Mouse (Mus musculus): Measurements from ENCODE around the gene Trim9.

Gene Trim9

GRCm38 (mm10) chr12:70347202-70347841, at the start of gene Trim9:
TSS of gene Trim9 (minus strand) at chr12:70347614.
- DNase-seq, result peak; percentile 82

DNA sequence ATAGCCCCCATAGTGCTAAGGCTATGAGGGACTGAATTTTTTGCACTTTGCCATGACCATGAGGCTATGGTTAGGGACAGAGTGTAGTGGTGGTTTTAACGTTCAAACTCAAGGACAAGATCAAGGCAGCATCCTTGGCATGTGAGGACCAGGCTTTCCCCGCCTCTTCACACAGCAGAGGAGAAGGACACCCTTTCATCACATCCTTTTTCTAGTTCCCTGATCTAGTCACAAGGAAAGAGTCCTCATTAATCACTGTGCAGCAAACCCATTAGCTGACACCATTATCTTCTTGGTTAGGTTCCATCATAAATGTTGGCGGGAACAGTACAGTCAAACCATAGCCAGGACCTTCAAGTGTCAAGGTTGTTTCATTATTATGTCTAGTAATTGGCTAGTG, 47.6 kb upstream of the Trim9 start:
- DNase-seq, result no peak

DNA sequence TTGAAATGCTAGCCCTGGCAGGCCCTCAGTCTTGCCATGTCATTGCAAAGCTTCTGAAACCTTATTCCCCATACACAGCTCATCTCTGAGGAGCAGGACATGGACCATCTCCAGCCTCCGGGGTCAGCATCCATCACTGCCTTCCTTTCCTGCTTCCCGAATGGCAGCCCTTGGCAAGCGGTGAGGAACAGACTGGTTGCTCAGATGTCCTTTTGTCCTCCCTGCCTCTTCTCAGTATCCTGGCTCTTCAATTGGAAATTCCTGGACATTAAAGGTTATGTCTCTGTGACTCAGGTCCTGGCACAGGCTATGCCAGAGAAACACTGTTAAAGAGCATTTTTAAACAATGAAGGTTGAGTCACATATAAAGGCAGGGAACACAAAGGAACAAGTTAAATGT, 43.8 kb upstream of the Trim9 start:
- DNase-seq, result no peak

GRCm38 (mm10) chr12:70374976-70375375, 27.6 kb upstream of the Trim9 start:
- no peak for DNase-seq

- DNase-seq, result no peak
Observed at GRCm38 (mm10) chr12:70372874-70373273, 25.5 kb upstream of the Trim9 start.

GRCm38 (mm10) chr12:70369348-70369747, 21.9 kb upstream of the Trim9 start:
- no peak for DNase-seq

GRCm38 (mm10) chr12:70368820-70369219, 21.4 kb upstream of the Trim9 start:
- no peak for DNase-seq

DNA sequence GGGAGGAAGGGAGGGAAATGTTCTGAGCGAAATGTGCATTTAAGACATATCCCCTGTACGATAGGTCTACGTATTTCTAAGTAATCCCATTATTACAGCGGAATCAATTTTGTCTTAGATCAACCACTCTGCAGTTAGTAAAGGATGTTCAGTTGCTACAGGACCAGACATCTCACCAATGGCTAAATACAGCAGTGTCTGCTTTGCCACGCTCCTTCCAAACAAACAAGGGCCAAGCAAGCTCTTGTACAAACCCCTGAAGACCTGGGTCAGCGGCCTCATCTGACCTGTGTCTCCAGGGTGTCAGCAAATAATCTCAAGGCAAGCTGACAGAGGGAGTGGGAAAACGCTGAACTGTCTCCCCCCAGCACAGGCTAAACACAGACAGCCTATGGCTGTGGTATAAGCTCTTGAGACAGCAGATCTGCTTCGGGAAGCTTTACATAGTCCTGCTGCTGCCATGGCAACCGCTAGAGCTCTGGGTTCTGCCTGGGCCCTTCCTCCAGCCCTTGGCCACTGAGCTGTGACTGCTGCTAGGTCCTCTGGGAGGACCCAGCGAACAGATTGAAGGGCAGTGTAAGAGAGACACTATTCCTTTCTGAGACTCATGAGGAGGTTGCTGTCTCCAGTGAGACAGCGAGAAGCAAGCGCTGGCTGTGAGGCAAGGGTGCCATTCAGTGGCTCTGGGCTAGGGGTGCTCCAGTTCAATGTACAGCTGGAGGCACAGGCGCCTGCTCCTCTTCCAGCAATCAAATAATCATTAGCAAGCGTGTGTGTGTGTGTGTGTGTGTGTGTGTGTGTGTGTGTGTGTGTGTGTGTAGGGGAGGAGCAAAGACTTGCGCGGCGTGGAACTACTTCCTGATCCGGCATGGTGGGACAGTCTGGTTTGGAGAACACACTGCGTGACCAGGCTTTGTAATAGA, 20.2 kb upstream of the Trim9 start:
- DNase-seq, result peak; percentile 18

- no peak for DNase-seq
Observed at GRCm38 (mm10) chr12:70363016-70363415, 15.6 kb upstream of the Trim9 start.

- no peak for DNase-seq
Observed at GRCm38 (mm10) chr12:70360276-70360675, 12.9 kb upstream of the Trim9 start.

DNA sequence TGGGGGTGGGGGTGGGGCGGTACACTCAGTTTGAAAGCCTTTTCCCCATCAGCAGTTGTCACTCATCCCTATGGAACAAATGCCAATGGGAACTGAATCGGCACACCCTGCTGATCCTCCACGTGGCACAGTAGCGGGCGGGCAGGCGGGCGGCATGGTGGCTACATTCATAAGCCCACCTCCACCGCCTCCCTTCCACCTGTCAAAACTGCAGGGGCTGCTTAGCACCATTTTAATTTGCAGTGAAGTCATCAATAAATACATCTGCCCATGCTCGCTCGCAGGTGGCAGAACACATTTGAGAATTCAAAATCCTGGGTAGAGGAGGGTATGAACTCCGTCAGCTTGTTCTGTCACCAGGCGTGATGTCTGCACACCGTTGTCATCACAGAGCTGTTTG, 12.0 kb upstream of the Trim9 start:
- DNase-seq, result no peak

- no peak for DNase-seq
Observed at GRCm38 (mm10) chr12:70354926-70355325, 7.5 kb upstream of the Trim9 start.

DNA sequence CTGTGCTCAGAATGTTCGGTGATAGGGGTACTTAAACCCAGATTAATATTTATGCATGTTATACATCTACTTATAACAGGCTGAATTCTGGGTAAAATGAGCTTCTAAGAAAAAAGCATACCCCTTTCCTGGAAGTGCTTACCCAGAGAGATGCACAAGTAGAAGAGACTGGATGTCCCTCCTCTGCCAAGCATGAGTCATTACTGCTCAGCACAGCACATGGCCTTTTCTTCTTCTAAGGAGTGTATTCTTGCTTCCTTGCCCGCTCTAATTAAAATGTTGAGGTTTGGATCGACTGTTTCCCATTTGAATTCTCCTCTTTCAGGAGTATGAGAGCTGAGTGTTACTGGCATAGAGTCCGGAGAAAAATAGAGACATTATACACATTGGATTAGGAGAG, 3.1 kb upstream of the Trim9 start:
- DNase-seq, result no peak

DNA sequence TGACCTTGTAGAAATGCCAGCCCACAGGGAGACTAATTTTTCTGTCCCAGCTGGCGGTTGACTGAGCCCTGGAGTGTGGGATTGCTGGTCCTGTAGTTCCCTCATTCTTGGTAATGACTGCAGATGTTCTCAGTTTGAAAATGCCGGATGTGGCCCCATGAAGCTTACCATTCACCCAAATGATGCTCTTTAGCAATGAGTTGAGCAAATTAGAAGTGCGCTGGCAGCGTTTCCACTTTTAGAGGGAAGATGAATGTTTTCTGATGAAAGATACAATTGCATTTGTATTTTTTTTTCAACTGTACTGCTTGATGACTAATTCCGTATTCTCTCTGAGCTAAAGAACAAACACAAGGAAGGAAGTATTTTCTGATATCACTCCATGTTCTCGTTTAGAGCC, 2.4 kb upstream of the Trim9 start:
- DNase-seq, result no peak

GRCm38 (mm10) chr12:70348026-70348425, 612 bp upstream of the Trim9 start:
- no peak for DNase-seq

DNA sequence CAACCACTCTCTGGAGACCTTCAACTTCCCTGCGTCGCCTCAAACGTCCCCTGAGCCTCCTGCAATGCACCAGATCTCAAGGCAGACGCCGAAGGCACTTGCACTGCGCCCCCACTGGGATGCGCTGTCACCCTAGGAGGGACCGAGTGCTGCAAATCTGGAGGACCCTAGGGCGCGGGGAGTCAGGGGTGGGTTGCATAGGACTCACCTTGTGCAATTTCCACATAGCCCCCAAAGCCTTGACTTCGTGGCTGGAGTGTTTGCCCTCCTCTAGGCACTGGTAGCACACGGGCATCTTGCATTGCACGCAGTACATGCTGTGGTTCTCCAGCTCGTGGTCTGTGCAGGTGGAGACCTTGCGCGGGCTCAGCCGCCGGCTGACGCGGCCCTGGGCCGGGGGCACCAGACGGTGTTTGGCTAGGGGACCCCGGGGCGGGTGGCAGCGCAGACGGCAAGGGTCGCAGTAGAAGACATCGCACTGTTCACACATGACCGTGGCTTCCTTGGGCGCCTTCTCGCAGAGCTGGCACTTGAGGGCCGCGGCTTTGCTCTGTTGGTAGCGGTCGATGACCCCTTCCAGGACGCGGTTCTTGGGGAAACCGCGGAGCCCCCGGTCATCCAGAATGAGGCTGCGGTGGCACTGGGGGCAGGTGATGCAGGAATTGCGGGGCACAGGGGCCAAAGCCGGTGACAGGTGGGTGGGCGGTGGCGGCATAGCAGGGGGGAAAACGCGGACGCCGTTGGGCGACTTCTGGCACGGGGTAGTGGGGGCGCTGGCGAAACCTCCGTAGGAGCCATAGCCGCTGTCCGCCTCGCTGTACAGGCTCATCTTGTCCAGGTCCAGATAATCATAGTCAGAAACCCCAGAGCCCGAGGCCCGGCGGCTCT, 1.0 kb downstream of the Trim9 start:
- DNase-seq, result no peak

DNA sequence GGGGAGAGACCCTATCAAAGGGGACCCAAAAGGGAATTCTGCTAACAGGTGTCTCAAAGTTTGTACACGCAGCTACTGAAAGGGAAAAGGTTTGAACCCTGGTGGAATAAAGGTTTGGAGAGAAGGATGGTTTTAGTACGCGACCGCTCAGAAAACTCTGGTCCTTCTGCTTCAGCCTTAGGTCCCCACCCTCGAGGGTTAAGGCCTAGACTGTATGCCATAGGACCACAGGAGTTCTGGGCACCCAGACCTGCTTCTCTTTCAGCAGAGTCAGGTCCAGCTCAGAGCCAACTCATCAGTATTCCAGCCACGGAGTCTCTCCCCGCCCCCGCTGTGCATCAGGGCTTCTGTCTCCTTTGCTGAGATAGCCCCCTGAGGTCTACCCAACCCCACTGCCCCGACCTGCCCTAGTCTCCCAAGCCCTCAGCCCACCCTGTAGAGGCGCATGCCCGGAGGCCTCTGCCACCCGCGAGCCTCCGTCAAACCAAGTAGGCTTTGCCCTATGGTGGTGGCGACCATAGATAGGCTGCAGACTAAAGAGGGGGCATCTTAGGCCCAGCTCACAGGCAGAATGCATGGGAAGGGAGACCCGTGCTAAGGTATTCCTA, 1.8 kb downstream of the Trim9 start:
- no peak for DNase-seq

DNA sequence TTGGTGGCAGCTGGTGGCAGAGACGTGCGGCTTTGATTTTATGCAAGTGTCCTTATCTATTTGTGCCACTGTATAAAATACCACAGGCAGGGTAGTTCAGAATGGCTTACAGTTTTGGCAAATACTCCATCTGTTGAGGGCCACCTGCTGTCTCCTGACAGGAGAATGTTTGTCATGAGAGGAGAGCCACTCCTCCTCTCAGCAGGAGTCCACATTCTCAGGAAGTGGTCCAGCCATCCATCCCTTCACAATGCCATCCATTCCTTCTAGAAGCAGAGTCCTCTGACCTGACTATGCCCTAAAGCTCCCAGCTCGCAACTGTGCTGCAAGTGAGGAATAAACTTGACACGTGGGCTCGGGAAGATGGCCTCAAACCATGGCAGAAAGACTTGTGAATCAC, 12.2 kb downstream of the Trim9 start:
- no peak for DNase-seq

GRCm38 (mm10) chr12:70333253-70333805, 14.1 kb downstream of the Trim9 start:
- DNase-seq, result no peak

DNA sequence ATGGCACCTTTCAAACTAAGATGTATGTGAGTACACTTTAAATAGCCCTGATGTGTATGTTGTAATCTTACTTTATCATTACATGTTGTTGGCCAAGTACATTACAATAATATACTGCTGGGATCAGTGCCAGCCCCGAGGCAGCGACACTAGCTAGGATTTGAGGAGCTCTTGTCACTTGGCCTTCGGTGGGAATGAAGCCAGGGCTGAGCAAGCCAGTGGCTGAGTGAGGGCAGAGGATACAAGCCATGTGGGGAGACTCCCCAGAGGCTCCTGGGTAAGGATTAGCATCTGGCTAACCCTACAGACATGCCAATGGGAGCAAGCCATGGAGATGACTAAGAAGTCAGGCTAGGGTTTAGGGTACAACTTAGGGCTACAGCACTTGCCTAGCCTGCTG, 18.4 kb downstream of the Trim9 start:
- no peak for DNase-seq

DNA sequence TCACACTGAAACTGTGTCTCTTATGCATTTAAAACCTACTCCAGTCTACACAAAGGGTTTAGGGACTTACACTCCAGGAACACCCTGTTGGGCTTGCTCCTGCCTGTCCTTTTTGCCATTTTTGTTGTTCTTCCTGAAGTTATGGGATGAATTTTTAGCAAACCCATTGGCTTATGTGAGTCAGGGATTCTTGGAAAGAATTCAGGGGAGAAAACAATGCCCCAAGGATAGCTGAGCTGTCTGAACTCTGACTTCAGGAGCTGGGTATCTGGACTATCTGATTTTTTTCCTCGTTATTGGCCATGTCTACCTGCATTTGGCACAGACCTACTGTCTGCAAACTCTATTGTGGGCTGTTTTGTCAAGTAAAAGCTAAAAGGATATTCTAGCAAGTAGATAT, 20.5 kb downstream of the Trim9 start:
- no peak for DNase-seq

DNA sequence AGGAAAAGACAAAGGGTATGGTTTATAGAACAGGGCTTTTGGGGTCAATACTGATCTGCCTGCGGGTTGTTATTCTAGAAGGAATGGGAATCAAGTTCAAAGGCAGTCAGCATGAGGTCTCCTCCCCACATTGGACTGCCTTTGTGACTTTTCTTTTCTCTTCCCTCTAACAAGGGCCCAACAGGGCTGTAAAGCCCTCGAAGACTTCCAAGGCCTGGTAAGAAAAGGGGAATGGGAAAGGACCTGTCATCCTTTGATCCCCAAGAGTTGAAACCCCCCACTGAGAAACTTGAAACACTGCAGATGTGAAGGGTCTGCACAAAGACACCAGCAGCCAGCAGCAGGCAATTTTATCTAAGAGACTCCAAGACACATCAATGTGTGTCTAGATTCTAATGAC, 21.0 kb downstream of the Trim9 start:
- DNase-seq, result no peak

- DNase-seq, result no peak
Observed at GRCm38 (mm10) chr12:70325826-70326225, 21.6 kb downstream of the Trim9 start.
